Mouse (Mus musculus) stomach, postnatal 0 days (tissue): ENCODE results near the gene Abi2.

Experiments
- CTCF ChIP-seq: IDR thresholded peaks from 2 replicates; pipeline ENCODE4 v1.5.1; 2016; ENCODE audit warnings: antibody characterized with exemption, low read depth, mild to moderate bottlenecking, moderate library complexity
- EP300 ChIP-seq: optimal IDR thresholded peaks from 2 replicates; pipeline ENCODE3; 2016; ENCODE audit warnings: antibody characterized with exemption

DNA sequence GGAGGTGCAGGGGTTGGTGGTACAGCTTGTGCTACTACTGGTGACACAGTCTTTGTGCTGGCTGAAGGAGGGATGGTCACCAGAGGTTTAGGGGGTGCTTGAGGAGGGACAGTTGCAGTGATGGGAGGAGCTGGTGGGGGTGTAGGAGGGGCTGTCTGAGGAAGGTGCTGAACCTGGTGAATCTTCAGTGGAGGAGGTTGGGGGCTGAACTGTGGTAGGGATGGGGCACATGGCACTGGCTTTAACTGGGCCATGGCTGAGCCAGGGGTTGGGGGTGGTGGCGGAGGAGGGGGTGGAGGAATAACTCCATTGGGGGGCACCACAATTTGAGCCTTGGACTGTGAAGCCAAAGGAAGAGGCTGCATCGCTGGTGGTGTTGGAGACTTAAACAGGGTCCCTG lies 80.2 kb downstream of the Abi2 start:
- TF ChIP-seq CTCF = no peak
- no peak for TF ChIP-seq EP300
